Mouse (Mus musculus) layer of hippocampus, adult 2 months (tissue): ENCODE results near the gene Safb2. TPM values are rescaled to one million over a fixed set of nuclear protein-coding genes. Genes with fewer than 3 reads are reported as not detected.
A peak's percentile ranks its signal among the peaks of the same experiment; 100 is the strongest.

Experiments
- DNase-seq, 2 experiments: peaks; one replicate each; pipeline ENCODE4 v3.0.0; 2022; ENCODE audit warnings: low spot score in 2 of 2
- H3K27ac ChIP-seq: fragments of 200-600 bp; 2 replicates; pipeline ENCODE4 v1.8.1; 2022
- H3K4me3 ChIP-seq: fragments of 200-600 bp; 2 replicates; pipeline ENCODE4 v1.8.1; 2022; ENCODE audit warnings: mild to moderate bottlenecking
- CTCF ChIP-seq: fragments of 200-600 bp; conservative IDR thresholded peaks from 2 replicates; pipeline ENCODE4 v1.8.1; 2022; ENCODE audit warnings: antibody characterized with exemption, mild to moderate bottlenecking, moderate library complexity
- total RNA-seq, 2 experiments: library from RNA; stranded (reverse); gene quantifications; 2 replicates each; pipeline ENCODE4 v1.2.3; 2021

Safb2 gene
- total RNA-seq, 2 experiments from 2014 or later: 134 to 168 TPM

- no peak overlapping the region for H3K4me3 ChIP-seq
- no peak for TF ChIP-seq CTCF
- H3K27ac ChIP-seq: no peak overlapping the region
- DNase-seq: no peak
Measured at GRCm38 (mm10) chr17:56566918-56567317, 17.5 kb downstream of the Safb2 start.

- Histone ChIP-seq H3K27ac (no peak overlapping the region), H3K4me3 (no peak overlapping the region)
- TF ChIP-seq CTCF: no peak
- no peak for DNase-seq
Measured at GRCm38 (mm10) chr17:56566293-56566692, 18.1 kb downstream of the Safb2 start.

GRCm38 (mm10) chr17:56561866-56562265 lies 22.5 kb downstream of the Safb2 start:
- Histone ChIP-seq H3K27ac (no peak overlapping the region), H3K4me3 (no peak overlapping the region)
- DNase-seq: no peak
- no peak for TF ChIP-seq CTCF

GRCm38 (mm10) chr17:56560131-56560530 lies 24.3 kb downstream of the Safb2 start:
- H3K27ac ChIP-seq: no peak overlapping the region
- TF ChIP-seq CTCF: no peak
- no peak overlapping the region for H3K4me3 ChIP-seq
- DNase-seq: no peak

GRCm38 (mm10) chr17:56559386-56559785 lies 25.0 kb downstream of the Safb2 start:
- no peak for DNase-seq
- Histone ChIP-seq H3K4me3 (no peak overlapping the region), H3K27ac (no peak overlapping the region)
- no peak for TF ChIP-seq CTCF

- Histone ChIP-seq H3K4me3 (no peak overlapping the region), H3K27ac (peak overlapping the region; percentile 57; the same call in 1 of the 2 replicates)
- DNase-seq: peak; percentile 68 to 76
- TF ChIP-seq CTCF: peak; percentile 97
Measured at GRCm38 (mm10) chr17:56558448-56558847, 25.9 kb downstream of the Safb2 start.

GRCm38 (mm10) chr17:56554122-56554551 lies 30.2 kb downstream of the Safb2 start, which contains the start of gene Gm20219:
Gm20219 (minus strand) TSS chr17:56554387.
- DNase-seq: no peak
- no peak for TF ChIP-seq CTCF
- no peak within 1 kb of the TSS for H3K27ac ChIP-seq
- H3K4me3 ChIP-seq: no peak within 1 kb of the TSS

GRCm38 (mm10) chr17:56552781-56553363 lies 31.5 kb downstream of the Safb2 start:
- DNase-seq: peak; percentile 77 to 86
- Histone ChIP-seq H3K27ac (peak overlapping the region; percentile 89), H3K4me3 (no peak overlapping the region)
- peak; percentile 100 for TF ChIP-seq CTCF

GRCm38 (mm10) chr17:56551841-56552581 lies 32.4 kb downstream of the Safb2 start:
- TF ChIP-seq CTCF: no peak
- Histone ChIP-seq H3K4me3 (no peak overlapping the region), H3K27ac (peak overlapping the region; percentile 89)
- DNase-seq: peak; percentile 8 to 65

- peak overlapping the region; percentile 89; the same call in 1 of the 2 replicates for H3K27ac ChIP-seq
- peak in 1 of 2 experiments; percentile 10 for DNase-seq
- no peak for TF ChIP-seq CTCF
- H3K4me3 ChIP-seq: no peak overlapping the region
Measured at GRCm38 (mm10) chr17:56550784-56551475, 33.5 kb downstream of the Safb2 start.

GRCm38 (mm10) chr17:56548605-56549105 lies 35.7 kb downstream of the Safb2 start:
- no peak for DNase-seq
- Histone ChIP-seq H3K27ac (no peak overlapping the region), H3K4me3 (no peak overlapping the region)
- no peak for TF ChIP-seq CTCF

- no peak for DNase-seq
- no peak overlapping the region for H3K27ac ChIP-seq
- TF ChIP-seq CTCF: peak; percentile 73
- no peak overlapping the region for H3K4me3 ChIP-seq
Measured at GRCm38 (mm10) chr17:56547846-56548604, 36.4 kb downstream of the Safb2 start.
